Mouse (Mus musculus) MEL (cell line): ENCODE measurements around the gene Rexo4. TPM values are rescaled to one million over a fixed set of nuclear protein-coding genes. Genes with fewer than 3 reads are reported as not detected.

ENCODE experiments used
- DNase-seq: peaks from one replicate; pipeline ENCODE4 v3.0.0; 2011; ENCODE audit warnings: low read depth, low spot score
- H3K27ac ChIP-seq: 2 replicates; pipeline ENCODE4 v1.5.1; 2012; ENCODE audit warnings: low read depth, mild to moderate bottlenecking, control low read depth, low read length, moderate library complexity; ENCODE audit not compliant: control insufficient read depth
- H3K27me3 ChIP-seq, 2 experiments: fragments of 150-350 bp in 1 of 2; sonication (generic) in 1 of 2; 2 replicates each; pipeline ENCODE4 v1.6.1; 2012; ENCODE audit warnings: low read length in 2 of 2, mild to moderate bottlenecking in 2 of 2, improper control_type of control experiment in 1 of 2, moderate library complexity in 1 of 2; ENCODE audit not compliant: insufficient read depth in 2 of 2, control insufficient read depth in 1 of 2
- H3K36me3 ChIP-seq, 2 experiments: 2 replicates each; pipeline ENCODE4 v1.6.1; 2012 to 2014; ENCODE audit warnings: low read length in 2 of 2, improper control_type of control experiment in 1 of 2, inconsistent platforms in 1 of 2, mild to moderate bottlenecking in 1 of 2; ENCODE audit not compliant: insufficient read depth in 2 of 2, control insufficient read depth in 1 of 2
- H3K4me1 ChIP-seq, 2 experiments: fragments of 150-350 bp in 1 of 2; sonication (generic) in 1 of 2; 2 replicates each; pipeline ENCODE4 v1.6.1; 2012; ENCODE audit warnings: low read length in 2 of 2, improper control_type of control experiment in 1 of 2, mild to moderate bottlenecking in 1 of 2; ENCODE audit not compliant: insufficient read depth in 2 of 2, control insufficient read depth in 1 of 2
- H3K4me3 ChIP-seq, 2 experiments: fragments of 150-350 bp in 1 of 2; sonication (generic) in 1 of 2; 2 replicates each; pipeline ENCODE4 v1.5.1; 2012; ENCODE audit warnings: low read depth in 2 of 2, low read length in 2 of 2, mild to moderate bottlenecking in 2 of 2, moderate library complexity in 2 of 2, control low read depth in 1 of 2, improper control_type of control experiment in 1 of 2; ENCODE audit not compliant: control insufficient read depth in 1 of 2, insufficient read depth in 1 of 2
- H3K79me2 ChIP-seq: 2 replicates; pipeline ENCODE4 v1.6.1; 2012; ENCODE audit warnings: mild to moderate bottlenecking, low read length, moderate library complexity; ENCODE audit not compliant: control insufficient read depth, poor library complexity, insufficient read depth
- H3K9ac ChIP-seq: 2 replicates; pipeline ENCODE4 v1.6.1; 2012; ENCODE audit warnings: low read depth, mild to moderate bottlenecking, control low read depth, low read length, moderate library complexity; ENCODE audit not compliant: control insufficient read depth, poor library complexity, severe bottlenecking
- H3K9me3 ChIP-seq: fragments of 150-350 bp; sonication (generic); replicated peaks from 2 replicates; pipeline ENCODE4 v1.6.1; 2012; ENCODE audit warnings: mild to moderate bottlenecking, low read length, improper control_type of control experiment, moderate library complexity; ENCODE audit not compliant: insufficient read depth
- BHLHE40 ChIP-seq: IDR thresholded peaks from 2 replicates; pipeline ENCODE4 v1.6.1; 2012; ENCODE audit warnings: low read depth, mild to moderate bottlenecking, inconsistent platforms, low read length, improper control_type of control experiment, borderline replicate concordance
- CHD1 ChIP-seq: IDR thresholded peaks from 2 replicates; pipeline ENCODE4 v1.6.1; 2012; ENCODE audit warnings: low read depth, mild to moderate bottlenecking, inconsistent platforms, low read length, improper control_type of control experiment
- CHD2 ChIP-seq: IDR thresholded peaks from 2 replicates; pipeline ENCODE4 v1.6.1; 2011; ENCODE audit warnings: low read length, improper control_type of control experiment
- E2F4 ChIP-seq: IDR thresholded peaks from 2 replicates; pipeline ENCODE4 v1.6.1; 2011; ENCODE audit warnings: low read depth, low read length, improper control_type of control experiment, borderline replicate concordance
- EP300 ChIP-seq, 2 experiments: IDR thresholded peaks; 2 replicates each; pipeline ENCODE4 v1.6.1; 2011; ENCODE audit warnings: improper control_type of control experiment in 2 of 2, low read length in 2 of 2, low read depth in 1 of 2, mild to moderate bottlenecking in 1 of 2
- KAT2A ChIP-seq: conservative IDR thresholded peaks from 2 replicates; pipeline ENCODE4 v1.6.1; 2012; ENCODE audit warnings: low read depth, low read length, improper control_type of control experiment, inconsistent platforms
- MAFK ChIP-seq: IDR thresholded peaks from 2 replicates; pipeline ENCODE4 v1.6.1; 2011; ENCODE audit warnings: low read depth, mild to moderate bottlenecking, low read length, improper control_type of control experiment, borderline replicate concordance
- MAX ChIP-seq: IDR thresholded peaks from 2 replicates; pipeline ENCODE4 v1.6.1; 2011; ENCODE audit warnings: low read length, improper control_type of control experiment
- MAZ ChIP-seq: IDR thresholded peaks from 2 replicates; pipeline ENCODE4 v1.6.1; 2012; ENCODE audit warnings: low read depth, mild to moderate bottlenecking, inconsistent platforms, low read length, improper control_type of control experiment
- MXI1 ChIP-seq: IDR thresholded peaks from 2 replicates; pipeline ENCODE4 v1.6.1; 2011; ENCODE audit warnings: mild to moderate bottlenecking, low read depth, low read length, improper control_type of control experiment
- MYC ChIP-seq: IDR thresholded peaks from 2 replicates; pipeline ENCODE4 v1.6.1; 2011; ENCODE audit warnings: low read depth, mild to moderate bottlenecking, low read length, improper control_type of control experiment, moderate library complexity
- NELFE ChIP-seq: IDR thresholded peaks from 2 replicates; pipeline ENCODE4 v1.6.1; 2011; ENCODE audit warnings: low read depth, low read length, improper control_type of control experiment
- POLR2A ChIP-seq, 2 experiments: IDR thresholded peaks; 2 replicates each; pipeline ENCODE4 v1.6.1; 2011 to 2012; ENCODE audit warnings: low read length in 2 of 2, mild to moderate bottlenecking in 2 of 2, control low read depth in 1 of 2, improper control_type of control experiment in 1 of 2, low read depth in 1 of 2, moderate library complexity in 1 of 2; ENCODE audit not compliant: control insufficient read depth in 1 of 2, insufficient read depth in 1 of 2, poor library complexity in 1 of 2
- POLR2AphosphoS2 ChIP-seq: IDR thresholded peaks from 2 replicates; pipeline ENCODE4 v1.6.1; 2011; ENCODE audit warnings: low read length, improper control_type of control experiment
- SIN3A ChIP-seq: IDR thresholded peaks from 2 replicates; pipeline ENCODE4 v1.6.1; 2012; ENCODE audit warnings: low read length, improper control_type of control experiment, inconsistent platforms
- SMC3 ChIP-seq: IDR thresholded peaks from 2 replicates; pipeline ENCODE4 v1.6.1; 2011; ENCODE audit warnings: low read depth, low read length, improper control_type of control experiment
- TAL1 ChIP-seq: IDR thresholded peaks from 2 replicates; pipeline ENCODE4 v1.6.1; 2012; ENCODE audit warnings: mild to moderate bottlenecking, inconsistent platforms, low read length, moderate library complexity, mixed read lengths
- TBP ChIP-seq: IDR thresholded peaks from 2 replicates; pipeline ENCODE4 v1.8.0; 2011; ENCODE audit warnings: low read depth, low read length, improper control_type of control experiment
- TCF12 ChIP-seq: IDR thresholded peaks from 2 replicates; pipeline ENCODE4 v1.6.1; 2014; ENCODE audit warnings: low read depth, mild to moderate bottlenecking, inconsistent platforms, low read length, improper control_type of control experiment, moderate library complexity
- USF1 ChIP-seq: IDR thresholded peaks from 2 replicates; pipeline ENCODE4 v1.6.1; 2014; ENCODE audit warnings: low read depth, mild to moderate bottlenecking, inconsistent platforms, low read length, improper control_type of control experiment, moderate library complexity
- USF2 ChIP-seq, 2 experiments: IDR thresholded peaks; 2 replicates each; pipeline ENCODE4 v1.6.1; 2011 to 2012; ENCODE audit warnings: improper control_type of control experiment in 2 of 2, low read length in 2 of 2, borderline replicate concordance in 1 of 2, inconsistent platforms in 1 of 2, low read depth in 1 of 2, mild to moderate bottlenecking in 1 of 2; ENCODE audit not compliant: insufficient read depth in 1 of 2
- ZC3H11A ChIP-seq: IDR thresholded peaks from 2 replicates; pipeline ENCODE4 v1.6.1; 2012; ENCODE audit warnings: low read depth, mild to moderate bottlenecking, inconsistent platforms, low read length, improper control_type of control experiment
- ZNF384 ChIP-seq: IDR thresholded peaks from 2 replicates; pipeline ENCODE4 v1.6.1; 2012; ENCODE audit warnings: low read depth, mild to moderate bottlenecking, inconsistent platforms, low read length, improper control_type of control experiment
- polyA plus RNA-seq, 2 experiments: library from polyadenylated mRNA; stranded (reverse) in 1 of 2; unstranded in 1 of 2; fragments of >175 nt in 1 of 2; fragments of >200 nt in 1 of 2; gene quantifications; 2 replicates each; pipeline versions ENCODE4 v1.2.1 to v1.2.4; 2012; ENCODE audit warnings: low replicate concordance in 2 of 2, low read depth in 1 of 2; ENCODE audit not compliant: insufficient read length in 2 of 2, insufficient read depth in 1 of 2, missing spikeins in 1 of 2
- total RNA-seq: library from RNA; depleted of rRNA; stranded (reverse); fragments of 300-350 nt; gene quantifications from 2 replicates; pipeline ENCODE4 v1.2.3, GENCODE M21; 2012

The Rexo4 gene
- total and polyA plus RNA-seq, 3 experiments: 52.4 to 66.6 TPM; not detected in 1

DNA sequence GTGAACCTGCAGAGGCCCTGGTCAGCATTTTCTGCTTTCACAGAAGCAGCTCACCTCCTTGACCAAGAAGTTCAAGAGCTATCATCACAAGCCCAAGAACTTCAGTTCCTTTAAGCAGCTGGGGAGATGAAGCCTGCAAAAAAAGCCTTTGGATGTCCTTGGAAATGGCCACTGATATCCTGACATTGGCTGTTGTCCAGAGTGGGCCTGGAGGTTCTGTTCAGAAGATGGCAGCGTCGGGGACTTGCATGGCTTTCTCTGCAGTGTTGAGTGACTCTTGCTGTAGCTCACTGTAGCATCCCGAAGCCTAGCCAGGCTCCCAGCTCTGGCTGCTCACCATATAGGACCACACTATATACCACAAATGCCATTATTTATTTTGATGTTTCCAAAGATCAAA is 44.5 kb downstream of the Rexo4 start:
- H3K27me3 ChIP-seq: no peaks in the 10 kb centered on the region
- H3K9me3 ChIP-seq: no peaks in the 10 kb centered on the region
- no peak for TF ChIP-seq EP300 (IDR thresholded peaks at IDR 0.05; ENCODE audit: low read depth in 1 of 2, low read length in 2 of 2)
- TF ChIP-seq, all 39 proteins: peak for 0
- Histone ChIP-seq H3K4me1 (peaks cover 0 to 15% of the 10 kb centered on the region in 2 experiments; a peak in 1 of 4 replicates), H3K4me3 (no peak overlapping the region), H3K9ac (no peak overlapping the region), H3K79me2 (peaks cover 38% of the 10 kb centered on the region), H3K27ac (no peak overlapping the region), H3K36me3 (peaks cover under 1 to 8% of the 10 kb centered on the region in 2 experiments; a peak in 3 of 4 replicates)
- DNase-seq: no peak

DNA sequence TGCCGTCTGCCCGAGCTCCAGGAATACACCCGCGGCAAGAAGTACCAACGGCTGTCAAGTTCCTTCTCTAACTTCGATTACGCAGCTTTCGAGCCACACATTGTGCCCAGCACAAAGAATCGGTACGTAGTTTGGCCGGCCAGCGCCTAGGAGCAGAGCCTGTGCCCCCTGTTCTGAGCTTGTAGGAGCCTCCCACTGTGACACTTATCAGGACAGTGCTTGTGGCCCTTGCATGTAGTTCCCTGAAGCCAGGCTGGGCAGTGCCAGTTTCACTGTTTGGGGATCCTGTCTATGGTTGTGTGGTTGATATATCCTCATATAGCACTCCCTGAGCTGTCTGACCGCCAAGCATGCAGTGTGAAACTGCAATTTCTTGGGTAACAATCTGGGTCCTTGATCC is 47.4 kb downstream of the Rexo4 start:
- Histone ChIP-seq H3K4me1 (peaks cover 0 to 18% of the 10 kb centered on the region in 2 experiments; a peak in 2 of 4 replicates), H3K27me3 (no peaks in the 10 kb centered on the region), H3K9ac (peak overlapping the region; percentile 89), H3K36me3 (peaks cover 5 to 18% of the 10 kb centered on the region in 2 experiments; a peak in 3 of 4 replicates), H3K9me3 (no peaks in the 10 kb centered on the region), H3K79me2 (peaks cover 53% of the 10 kb centered on the region), H3K4me3 (peak overlapping the region; percentile 76 to 92), H3K27ac (peak overlapping the region; percentile 67)
- no peak for DNase-seq
- TF ChIP-seq POLR2AphosphoS2: 0 out of 2 replicates have a peak, but pooled peaks have one; percentile 3
- TF ChIP-seq TCF12: no peak
- TF ChIP-seq USF2 (IDR thresholded peaks at IDR 0.05; ENCODE audit: borderline replicate concordance in 1 of 2, insufficient read depth in 1 of 2, low read depth in 1 of 2, low read length in 2 of 2): no peak
- TF ChIP-seq SMC3: no peak
- TF ChIP-seq EP300 (IDR thresholded peaks at IDR 0.05; ENCODE audit: low read depth in 1 of 2, low read length in 2 of 2): no peak
- no peak for TF ChIP-seq MYC
- peak in 1 of 2 experiments; percentile 16; a peak in 1 of 4 replicates for TF ChIP-seq POLR2A (IDR thresholded peaks at IDR 0.05; ENCODE audit: control insufficient read depth in 1 of 2, insufficient read depth in 1 of 2, low read depth in 1 of 2, low read length in 2 of 2, poor library complexity in 1 of 2)

DNA sequence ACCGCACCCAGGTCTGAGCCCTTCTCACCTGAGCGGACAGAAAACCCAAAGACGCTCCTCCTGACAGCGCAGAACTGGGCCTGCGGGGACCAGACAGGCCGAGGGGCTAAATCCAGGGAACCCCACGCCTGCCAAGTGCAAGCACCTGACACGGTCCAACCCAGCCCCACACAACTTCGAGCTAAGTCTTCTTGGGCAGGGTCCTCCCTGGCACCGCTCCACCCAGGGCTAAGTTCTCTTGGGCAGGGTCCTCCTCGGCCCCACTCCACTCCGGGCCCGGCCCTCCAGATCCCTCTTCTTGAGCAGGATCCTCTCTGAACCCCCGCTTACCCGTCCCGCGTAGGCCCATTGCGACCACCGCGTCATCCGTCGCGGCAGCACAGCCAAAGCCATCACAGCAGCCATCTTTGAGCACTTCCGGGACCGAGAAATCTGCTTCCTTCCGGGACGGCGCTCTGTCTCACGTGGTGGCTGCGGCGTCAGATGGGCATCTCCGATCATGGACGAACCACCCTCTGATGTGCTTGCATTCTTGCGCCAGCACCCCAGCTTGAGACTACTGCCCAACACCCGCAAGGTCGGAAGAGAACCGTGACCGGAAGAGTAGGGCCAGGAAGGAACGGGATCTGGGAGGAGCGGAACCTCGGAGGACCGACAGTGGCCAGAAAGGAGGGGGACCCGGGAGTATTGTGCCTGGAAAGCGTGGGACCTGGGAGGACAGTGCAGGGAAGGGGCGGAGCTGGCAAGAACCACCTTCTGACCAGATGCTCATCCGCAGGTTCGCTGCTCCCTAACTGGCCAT is 48.1 kb downstream of the Rexo4 start, which contains the start of the genes Surf2 and Surf1:
Surf2 (plus strand) TSS at position 441 of the 802 bp plus-strand sequence.
Surf1 (minus strand) TSS at position 604 of the 802 bp plus-strand sequence.
- Histone ChIP-seq H3K79me2 (peaks cover 59% of the 10 kb centered on the region), H3K36me3 (peaks cover 5 to 18% of the 10 kb centered on the region in 2 experiments; a peak in 3 of 4 replicates), H3K4me1 (peaks cover 0 to 18% of the 10 kb centered on the region in 2 experiments; a peak in 2 of 4 replicates), H3K9me3 (no peaks in the 10 kb centered on the region), H3K9ac (peak within 1 kb of the TSS; percentile 89), H3K27me3 (no peaks in the 10 kb centered on the region), H3K4me3 (peak within 1 kb of the TSS; percentile 76 to 92), H3K27ac (peak within 1 kb of the TSS; percentile 67)
- peak; percentile 90 for DNase-seq
- TF ChIP-seq MXI1: peak; percentile 98
- TF ChIP-seq CHD2: no peak
- no peak for TF ChIP-seq MAFK
- TF ChIP-seq POLR2AphosphoS2: peak; percentile 93
- TF ChIP-seq KAT2A: 0 out of 2 replicates have a peak, but pooled peaks have one; percentile 54
- no peak for TF ChIP-seq ZC3H11A
- TF ChIP-seq USF1: peak; percentile 87
- TF ChIP-seq USF2 (IDR thresholded peaks at IDR 0.05; ENCODE audit: borderline replicate concordance in 1 of 2, insufficient read depth in 1 of 2, low read depth in 1 of 2, low read length in 2 of 2): no peak
- TF ChIP-seq TAL1: no peak
- TF ChIP-seq MAX: peak; percentile 93
- peak in 1 of 2 experiments; percentile 7; a peak in 1 of 4 replicates for TF ChIP-seq EP300 (IDR thresholded peaks at IDR 0.05; ENCODE audit: low read depth in 1 of 2, low read length in 2 of 2)
- no peak for TF ChIP-seq ZNF384
- peak; percentile 66 for TF ChIP-seq TBP
- peak; percentile 67 for TF ChIP-seq TCF12
- peak; percentile 60 for TF ChIP-seq MAZ
- TF ChIP-seq SMC3: no peak
- TF ChIP-seq BHLHE40: peak; percentile 36; the same call in 1 of the 2 replicates
- TF ChIP-seq SIN3A: peak; percentile 94
- TF ChIP-seq NELFE: peak; percentile 94
- TF ChIP-seq CHD1: peak; percentile 93; the same call in 1 of the 2 replicates
- no peak for TF ChIP-seq E2F4
